Mouse (Mus musculus) liver, embryonic 14.5 days (tissue): Measurements from ENCODE around the gene Rps27rt. TPM values are rescaled to one million over a fixed set of nuclear protein-coding genes. Genes with fewer than 3 reads are reported as not detected.
"Not testable (repeated sequence)": the region's sequence is repeated elsewhere in the genome, so short reads cannot be mapped to it uniquely, and the experiment has no call there.

ENCODE experiments used
- ATAC-seq: fragments of 200-750 bp; cut with Nextera tagmentation; 2 replicates; pipeline ENCODE4 v1.8.0; 2017; ENCODE audit warnings: moderate number of reproducible peaks, mild to moderate bottlenecking, moderate library complexity; ENCODE audit not compliant: insufficient read depth
- DNase-seq, 3 experiments: peaks; one replicate each; pipeline ENCODE4 v3.0.0-alpha.2; 2012 to 2013; ENCODE audit warnings: low read depth in 3 of 3, low spot score in 3 of 3
- H3K27ac ChIP-seq: fragments of 300-500 bp; sonication (generic); 2 replicates; pipeline ENCODE4 v1.5.1; 2014; ENCODE audit warnings: moderate library complexity, mild to moderate bottlenecking, control low read depth, inconsistent platforms
- H3K27me3 ChIP-seq: fragments of 300-500 bp; sonication (generic); 2 replicates; pipeline ENCODE4 v1.6.1; 2014; ENCODE audit warnings: mild to moderate bottlenecking, low read length, moderate library complexity; ENCODE audit not compliant: control insufficient read depth, insufficient read depth
- H3K36me3 ChIP-seq: fragments of 300-500 bp; sonication (generic); replicated peaks from 2 replicates; pipeline ENCODE4 v1.6.1; 2014; ENCODE audit warnings: low read depth; ENCODE audit not compliant: control insufficient read depth, insufficient read depth
- H3K4me1 ChIP-seq, 2 experiments: fragments of 200-500 bp in 1 of 2; fragments of 300-500 bp in 1 of 2; sonication (generic) in 1 of 2; replicated peaks; 2 replicates each; pipeline ENCODE4 v1.6.1; 2012 to 2014; ENCODE audit warnings: antibody characterized with exemption in 1 of 2, inconsistent platforms in 1 of 2, low read length in 1 of 2; ENCODE audit not compliant: control insufficient read depth in 2 of 2, insufficient read depth in 2 of 2
- H3K4me2 ChIP-seq: fragments of 300-500 bp; sonication (generic); 2 replicates; pipeline ENCODE4 v1.6.1; 2014; ENCODE audit warnings: low read depth, mild to moderate bottlenecking, control low read depth, moderate library complexity
- H3K4me3 ChIP-seq, 2 experiments: fragments of 200-500 bp in 1 of 2; fragments of 300-500 bp in 1 of 2; sonication (generic) in 1 of 2; 2 replicates each; pipeline ENCODE4 v1.5.1; 2012 to 2014; ENCODE audit warnings: low read depth in 2 of 2, low read length in 2 of 2, mild to moderate bottlenecking in 2 of 2, control low read depth in 1 of 2, inconsistent platforms in 1 of 2, moderate library complexity in 1 of 2; ENCODE audit not compliant: insufficient read depth in 1 of 2
- H3K9ac ChIP-seq: fragments of 300-500 bp; sonication (generic); replicated peaks from 2 replicates; pipeline ENCODE4 v1.6.1; 2014; ENCODE audit warnings: mild to moderate bottlenecking, control low read depth, moderate library complexity
- H3K9me3 ChIP-seq: fragments of 300-500 bp; sonication (generic); 2 replicates; pipeline ENCODE4 v1.6.1; 2016; ENCODE audit warnings: low read length, mixed read lengths; ENCODE audit not compliant: control insufficient read depth
- CTCF ChIP-seq: IDR thresholded peaks from 2 replicates; pipeline ENCODE4 v1.5.1; 2016; ENCODE audit warnings: antibody characterized with exemption, low read depth, control low read depth
- EP300 ChIP-seq: IDR thresholded peaks from 2 replicates; pipeline ENCODE4 v1.6.1; 2016; ENCODE audit warnings: antibody characterized with exemption, low read depth
- WGBS: fragments of 180-500 bp; shearing (Covaris S2); extraction: QIAGEN DNeasy Blood & Tissue Kit; methylation state at CpG from one replicate; pipeline ENCODE4 v1.1.7; 2014; ENCODE audit not compliant: insufficient replicate concordance; 5-methylcytosine and 5-hydroxymethylcytosine counted together
- polyA plus RNA-seq, 2 experiments: library from polyadenylated mRNA; depleted of rRNA in 1 of 2; stranded (reverse) in 1 of 2; unstranded in 1 of 2; fragments of >200 nt; fragmentation: Nextera tagmentation in 1 of 2; extraction: Ambion mirVana in 1 of 2; gene quantifications; 2 replicates each; pipeline versions ENCODE4 v1.2.1 to v1.2.3; 2012 to 2014

Rps27rt gene
- polyA plus RNA-seq, 2 experiments = 36.0 to 299 TPM

DNA sequence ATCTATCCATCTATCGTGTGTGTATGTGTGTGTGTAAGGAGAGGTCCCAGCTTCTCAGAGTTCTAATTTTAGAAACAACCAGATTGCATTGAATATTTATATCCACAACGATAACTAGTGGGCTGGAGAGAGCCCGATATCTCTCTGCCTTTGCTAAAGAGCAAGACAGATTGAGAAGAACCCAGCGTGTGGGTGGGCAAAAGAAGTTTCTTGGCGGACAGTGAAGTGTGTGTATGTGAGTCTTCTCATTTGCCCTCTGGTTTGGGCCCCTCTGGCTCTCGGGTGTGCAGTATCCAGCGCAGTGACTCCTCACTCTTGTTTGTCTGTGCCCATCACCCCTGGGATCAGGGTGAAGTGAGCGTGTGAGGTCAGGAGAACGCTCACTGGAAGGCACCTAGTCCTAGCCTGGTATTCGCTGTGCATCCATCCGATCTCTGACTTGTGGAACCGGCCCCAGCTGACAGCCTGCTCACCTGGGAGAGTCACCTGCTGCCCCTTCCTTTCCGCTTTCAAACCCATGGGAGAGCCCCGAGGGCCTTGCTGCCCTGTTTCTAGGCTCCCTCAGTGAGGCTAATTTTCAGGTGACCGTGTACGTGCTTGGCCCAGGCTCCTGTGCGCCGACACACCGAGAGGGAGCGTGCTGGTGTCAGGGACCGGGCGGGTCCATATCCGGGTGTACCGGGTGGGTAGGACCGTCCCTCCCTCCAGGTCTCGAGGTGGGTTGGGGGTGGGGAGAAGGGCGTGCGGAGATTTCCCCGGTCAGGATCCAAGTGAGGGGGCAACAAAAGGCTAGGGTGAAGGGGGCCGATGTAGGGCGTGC, 4.9 kb downstream of the Rps27rt start:
- Histone ChIP-seq H3K9me3 (no peaks in the 10 kb centered on the region), H3K9ac (no peak overlapping the region), H3K27ac (no peak overlapping the region), H3K4me2 (peak overlapping the region; percentile 62), H3K4me3 (peak overlapping the region; percentile 13 to 53; a peak in 3 of 4 replicates), H3K4me1 (no peaks in the 10 kb centered on the region), H3K27me3 (peaks cover 29% of the 10 kb centered on the region), H3K36me3 (no peaks in the 10 kb centered on the region)
- TF ChIP-seq EP300 (no peak), CTCF (no peak)
- DNase-seq (no peak), ATAC-seq (no peak)
- WGBS = 7% methylated on average over 30 of the region's 31 CpGs

DNA sequence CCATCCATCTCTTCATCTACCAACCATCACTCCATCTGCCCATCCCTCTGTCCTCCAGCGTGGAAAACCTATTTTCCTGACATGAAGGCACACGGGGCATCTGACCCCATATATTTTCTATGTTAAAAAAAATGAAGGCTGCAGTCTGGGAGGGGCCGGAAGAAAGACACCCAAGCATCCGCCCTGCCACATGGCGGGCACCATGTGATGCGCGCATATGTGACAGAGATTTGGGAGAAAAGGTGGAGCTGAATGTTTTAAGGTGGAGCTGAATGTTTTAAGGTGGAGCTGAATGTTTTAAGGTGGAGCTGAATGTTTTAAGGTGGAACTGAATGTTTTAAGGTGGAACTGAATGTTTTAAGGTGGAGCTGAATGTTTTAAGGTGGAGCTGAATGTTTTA, 16.3 kb downstream of the Rps27rt start:
- not testable (repeated sequence) for H3K27ac ChIP-seq, H3K27me3 ChIP-seq, H3K4me1 ChIP-seq, H3K9me3 ChIP-seq, H3K4me2 ChIP-seq, H3K36me3 ChIP-seq, H3K9ac ChIP-seq, H3K4me3 ChIP-seq, ATAC-seq, DNase-seq
- WGBS = 73% methylated on average over 7 of the region's 7 CpGs

DNA sequence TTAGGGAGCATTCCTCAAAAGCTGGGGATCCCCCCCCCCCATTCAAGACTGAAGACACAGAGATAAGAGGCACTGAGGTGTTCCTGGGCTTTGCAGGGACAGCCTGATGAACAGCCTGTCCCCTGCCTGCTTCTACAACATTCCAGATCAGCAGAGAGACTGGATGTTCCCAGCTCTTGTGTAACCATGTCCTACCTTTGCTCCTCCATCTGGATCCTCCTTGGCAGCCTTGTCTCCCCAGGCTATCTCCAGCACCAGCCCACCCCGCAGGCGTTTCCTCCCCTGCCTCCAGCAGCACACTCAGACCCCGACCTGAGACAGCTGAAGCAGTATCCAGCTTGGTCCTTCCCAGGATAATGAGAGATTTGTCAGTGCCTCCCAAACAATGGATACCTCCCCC, 18.4 kb downstream of the Rps27rt start:
- Histone ChIP-seq H3K4me3 (no peak overlapping the region), H3K36me3 (no peaks in the 10 kb centered on the region), H3K4me1 (no peaks in the 10 kb centered on the region), H3K4me2 (no peak overlapping the region), H3K9me3 (no peaks in the 10 kb centered on the region), H3K27ac (no peak overlapping the region), H3K27me3 (no peaks in the 10 kb centered on the region), H3K9ac (no peak overlapping the region)
- DNase-seq = no peak
- no peak for ATAC-seq
- 44% methylated on average over 3 of the region's 3 CpGs for WGBS
- TF ChIP-seq EP300 (no peak), CTCF (no peak)

DNA sequence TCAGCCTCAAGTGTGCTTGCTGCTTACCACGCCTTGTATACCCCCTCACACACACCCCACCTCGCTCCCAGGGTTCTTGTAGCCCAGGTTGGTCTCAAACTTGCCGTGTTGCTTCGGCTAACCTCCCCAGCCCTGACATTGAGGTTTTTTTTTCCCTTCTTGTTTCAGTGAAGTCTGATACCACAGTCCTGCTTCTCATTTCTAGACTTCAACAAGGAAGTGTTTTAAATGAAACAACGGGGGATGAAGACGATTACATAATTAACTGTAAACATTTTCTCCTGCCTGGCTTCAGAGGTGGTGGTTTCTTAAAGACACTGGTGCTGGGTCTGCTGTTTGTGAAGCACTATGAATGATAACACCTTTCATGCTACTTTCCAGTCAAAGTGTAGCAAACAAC, 21.7 kb downstream of the Rps27rt start:
- no peak for ATAC-seq

DNA sequence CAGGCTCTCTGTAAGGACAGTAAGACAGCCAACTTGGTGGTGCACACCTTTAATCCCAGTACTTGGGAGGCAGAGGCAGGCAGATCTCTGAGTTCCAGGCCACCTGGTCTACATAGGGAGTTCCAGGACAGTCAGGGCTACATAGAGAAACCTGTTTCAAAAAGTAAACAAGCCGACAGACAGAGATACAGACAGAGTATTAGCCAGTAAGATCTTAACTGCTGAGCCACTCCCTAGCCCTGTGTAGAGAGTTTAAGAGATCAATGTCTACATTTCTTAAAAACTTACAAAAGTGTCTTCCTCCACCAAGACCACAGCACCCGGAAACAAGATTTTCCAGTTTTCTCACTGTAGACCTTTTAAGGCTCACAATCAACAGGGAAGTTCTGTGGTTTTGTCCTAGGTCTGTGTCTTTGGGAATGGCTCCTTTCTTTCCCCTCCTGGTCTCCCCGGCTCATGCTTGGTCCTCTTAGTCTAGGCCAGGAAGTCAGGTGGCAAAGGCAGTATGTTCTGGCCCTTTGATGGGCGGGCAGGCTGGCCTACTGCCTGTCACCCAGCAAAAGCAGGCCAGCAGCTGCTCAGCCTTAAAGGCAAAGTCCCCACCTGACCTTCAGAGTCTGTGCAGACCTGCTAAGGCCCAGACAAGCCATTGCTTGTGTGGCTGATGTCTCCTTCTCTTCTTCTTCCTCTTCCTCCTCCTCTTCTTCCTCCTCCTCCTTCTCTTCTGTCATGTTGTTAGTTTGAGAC, 22.3 kb downstream of the Rps27rt start:
- Histone ChIP-seq H3K36me3 (no peaks in the 10 kb centered on the region), H3K4me2 (no peak overlapping the region), H3K9ac (no peak overlapping the region), H3K27ac (no peak overlapping the region), H3K9me3 (no peaks in the 10 kb centered on the region), H3K4me1 (no peaks in the 10 kb centered on the region), H3K27me3 (no peaks in the 10 kb centered on the region), H3K4me3 (no peak overlapping the region)
- DNase-seq = no peak
- ATAC-seq = no peak
- TF ChIP-seq CTCF (no peak), EP300 (no peak)
- WGBS = 38% methylated on average over 4 of the region's 4 CpGs

More for the DNA sequence above, 21.7 kb downstream of the Rps27rt start:
- Histone ChIP-seq H3K36me3 (no peaks in the 10 kb centered on the region), H3K4me3 (no peak overlapping the region), H3K4me1 (no peaks in the 10 kb centered on the region), H3K9me3 (no peaks in the 10 kb centered on the region), H3K27ac (no peak overlapping the region), H3K4me2 (no peak overlapping the region), H3K27me3 (no peaks in the 10 kb centered on the region), H3K9ac (no peak overlapping the region)
- WGBS = 52% methylated on average over 6 of the region's 6 CpGs
- no peak for DNase-seq
- TF ChIP-seq EP300 (no peak), CTCF (no peak)
